Mouse (Mus musculus): ENCODE data around the gene Fmo3. TPM values are rescaled to one million over a fixed set of nuclear protein-coding genes. Genes with fewer than 3 reads are reported as not detected.

Gene Fmo3
- polyA plus RNA-seq, 1 experiment = not detected

- Histone ChIP-seq H3K4me1 (ENCODE audit: control insufficient read depth, insufficient read depth, low read length) (no peaks in the 10 kb centered on the region), H3K27ac (ENCODE audit: insufficient read depth, low read depth, low read length) (no peak overlapping the region), H3K4me3 (ENCODE audit: insufficient read depth, low read depth, low read length) (no peak overlapping the region)
- whole genome bisulfite sequencing = 76% methylated on average over 4 of the region's 4 CpGs
- TF ChIP-seq CTCF (IDR thresholded peaks at IDR 0.05; ENCODE audit: insufficient read depth, low read depth, low read length) (no peak), POLR2A (IDR thresholded peaks at IDR 0.05; ENCODE audit: insufficient read depth, low read depth, low read length) (no peak)
Observed at GRCm38 (mm10) chr1:162934374-162935012, 49.8 kb downstream of the Fmo3 start.

GRCm38 (mm10) chr1:162932386-162932785 lies 51.9 kb downstream of the Fmo3 start:
- WGBS = 90% methylated on average over 4 of the region's 4 CpGs
- TF ChIP-seq POLR2A (IDR thresholded peaks at IDR 0.05; ENCODE audit: insufficient read depth, low read depth, low read length) = no peak
- no peak for TF ChIP-seq CTCF (IDR thresholded peaks at IDR 0.05; ENCODE audit: insufficient read depth, low read depth, low read length)
- no peak overlapping the region for H3K4me3 ChIP-seq (ENCODE audit: insufficient read depth, low read depth, low read length)
- no peak overlapping the region for H3K27ac ChIP-seq (ENCODE audit: insufficient read depth, low read depth, low read length)
- H3K4me1 ChIP-seq (ENCODE audit: control insufficient read depth, insufficient read depth, low read length) = no peaks in the 10 kb centered on the region

- no peak overlapping the region for H3K27ac ChIP-seq (ENCODE audit: insufficient read depth, low read depth, low read length)
- TF ChIP-seq CTCF (IDR thresholded peaks at IDR 0.05; ENCODE audit: insufficient read depth, low read depth, low read length) = no peak
- TF ChIP-seq POLR2A (IDR thresholded peaks at IDR 0.05; ENCODE audit: insufficient read depth, low read depth, low read length) = no peak
Observed at GRCm38 (mm10) chr1:162931880-162932279, 52.4 kb downstream of the Fmo3 start.

GRCm38 (mm10) chr1:162931310-162931875 lies 52.9 kb downstream of the Fmo3 start:
- TF ChIP-seq CTCF (IDR thresholded peaks at IDR 0.05; ENCODE audit: insufficient read depth, low read depth, low read length) (no peak), POLR2A (IDR thresholded peaks at IDR 0.05; ENCODE audit: insufficient read depth, low read depth, low read length) (no peak)
- WGBS = 74% methylated on average over 4 of the region's 4 CpGs
- Histone ChIP-seq H3K27ac (ENCODE audit: insufficient read depth, low read depth, low read length) (no peak overlapping the region), H3K4me1 (ENCODE audit: control insufficient read depth, insufficient read depth, low read length) (no peaks in the 10 kb centered on the region), H3K4me3 (ENCODE audit: insufficient read depth, low read depth, low read length) (no peak overlapping the region)

More at GRCm38 (mm10) chr1:162931880-162932279, 52.4 kb downstream of the Fmo3 start:
- Histone ChIP-seq H3K4me3 (ENCODE audit: insufficient read depth, low read depth, low read length) (no peak overlapping the region), H3K4me1 (ENCODE audit: control insufficient read depth, insufficient read depth, low read length) (no peaks in the 10 kb centered on the region)
- WGBS = 79% methylated on average over 5 of the region's 5 CpGs

GRCm38 (mm10) chr1:162930631-162931030 lies 53.7 kb downstream of the Fmo3 start:
- H3K27ac ChIP-seq (ENCODE audit: insufficient read depth, low read depth, low read length) = no peak overlapping the region
- no peak overlapping the region for H3K4me3 ChIP-seq (ENCODE audit: insufficient read depth, low read depth, low read length)
- TF ChIP-seq POLR2A (IDR thresholded peaks at IDR 0.05; ENCODE audit: insufficient read depth, low read depth, low read length) = no peak
- no peaks in the 10 kb centered on the region for H3K4me1 ChIP-seq (ENCODE audit: control insufficient read depth, insufficient read depth, low read length)
- WGBS = 49% methylated on average over 2 of the region's 2 CpGs

GRCm38 (mm10) chr1:162929146-162929545 lies 55.2 kb downstream of the Fmo3 start:
- TF ChIP-seq CTCF (IDR thresholded peaks at IDR 0.05; ENCODE audit: insufficient read depth, low read depth, low read length) (no peak), POLR2A (IDR thresholded peaks at IDR 0.05; ENCODE audit: insufficient read depth, low read depth, low read length) (no peak)
- WGBS = 94% methylated on average over 3 of the region's 3 CpGs
- no peak overlapping the region for H3K4me3 ChIP-seq (ENCODE audit: insufficient read depth, low read depth, low read length)

GRCm38 (mm10) chr1:162925121-162925520 lies 59.2 kb downstream of the Fmo3 start:
- no peak for TF ChIP-seq POLR2A (IDR thresholded peaks at IDR 0.05; ENCODE audit: insufficient read depth, low read depth, low read length)
- no peak for TF ChIP-seq CTCF (IDR thresholded peaks at IDR 0.05; ENCODE audit: insufficient read depth, low read depth, low read length)
- Histone ChIP-seq H3K4me3 (ENCODE audit: insufficient read depth, low read depth, low read length) (no peak overlapping the region), H3K4me1 (ENCODE audit: control insufficient read depth, insufficient read depth, low read length) (no peaks in the 10 kb centered on the region), H3K27ac (ENCODE audit: insufficient read depth, low read depth, low read length) (no peak overlapping the region)
- WGBS = 73% methylated on average over 1 of the region's 1 CpGs

More at GRCm38 (mm10) chr1:162929146-162929545, 55.2 kb downstream of the Fmo3 start:
- H3K27ac ChIP-seq (ENCODE audit: insufficient read depth, low read depth, low read length) = no peak overlapping the region
- no peaks in the 10 kb centered on the region for H3K4me1 ChIP-seq (ENCODE audit: control insufficient read depth, insufficient read depth, low read length)

GRCm38 (mm10) chr1:162916661-162917060 lies 67.7 kb downstream of the Fmo3 start:
- 87% methylated on average over 8 of the region's 8 CpGs for WGBS
- Histone ChIP-seq H3K27ac (ENCODE audit: insufficient read depth, low read depth, low read length) (no peak overlapping the region), H3K4me1 (ENCODE audit: control insufficient read depth, insufficient read depth, low read length) (no peaks in the 10 kb centered on the region), H3K4me3 (ENCODE audit: insufficient read depth, low read depth, low read length) (no peak overlapping the region)
- TF ChIP-seq POLR2A (IDR thresholded peaks at IDR 0.05; ENCODE audit: insufficient read depth, low read depth, low read length) (no peak), CTCF (IDR thresholded peaks at IDR 0.05; ENCODE audit: insufficient read depth, low read depth, low read length) (no peak)

GRCm38 (mm10) chr1:162914932-162915556 lies 69.3 kb downstream of the Fmo3 start:
- WGBS = 87% methylated on average over 4 of the region's 4 CpGs
- Histone ChIP-seq H3K27ac (ENCODE audit: insufficient read depth, low read depth, low read length) (no peak overlapping the region), H3K4me1 (ENCODE audit: control insufficient read depth, insufficient read depth, low read length) (no peaks in the 10 kb centered on the region), H3K4me3 (ENCODE audit: insufficient read depth, low read depth, low read length) (no peak overlapping the region)
- no peak for TF ChIP-seq POLR2A (IDR thresholded peaks at IDR 0.05; ENCODE audit: insufficient read depth, low read depth, low read length)
- TF ChIP-seq CTCF (IDR thresholded peaks at IDR 0.05; ENCODE audit: insufficient read depth, low read depth, low read length) = no peak

Data from olfactory bulb, adult 2 months (tissue).